Mouse (Mus musculus): ENCODE results near the gene Ccnl1.

Gene Ccnl1

DNA sequence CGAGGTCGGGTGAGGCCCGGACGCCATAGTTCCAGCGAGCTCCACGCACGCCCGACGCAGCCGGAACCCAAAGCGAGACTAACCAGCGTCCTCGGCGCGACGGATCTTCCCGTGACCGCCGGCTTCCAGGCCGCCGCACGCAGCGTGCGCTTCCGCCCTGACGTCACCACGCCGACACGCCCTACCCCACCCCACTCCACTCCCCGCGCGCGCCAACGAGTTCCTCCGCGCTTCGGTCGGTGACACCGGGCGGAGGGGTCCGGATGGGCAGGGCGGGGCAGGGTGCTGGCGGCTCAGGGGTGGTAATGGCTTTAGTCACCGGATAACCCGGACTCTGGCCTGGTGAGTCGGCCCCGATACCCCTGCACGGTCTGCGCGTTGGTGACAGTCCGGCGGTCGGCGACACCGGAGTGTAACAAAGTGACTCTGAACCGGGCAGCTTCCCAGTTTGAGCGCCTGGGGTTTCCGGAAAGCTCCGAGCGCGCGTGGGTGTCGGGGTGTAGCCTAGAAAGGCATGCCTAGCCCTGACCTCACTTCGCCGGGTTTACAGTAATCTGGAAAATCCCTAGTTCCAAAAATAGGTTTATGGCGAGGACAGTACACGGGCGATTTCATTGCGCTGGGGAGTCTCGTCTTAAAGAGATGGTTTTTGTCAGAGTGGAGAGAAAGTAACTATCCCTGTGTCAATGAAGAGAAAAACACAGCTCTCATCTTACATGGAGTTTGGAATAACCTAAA is at the start of gene Ccnl1:
Gene Ccnl1, minus strand, starts transcription at position 148 of the 738 bp plus-strand sequence.
- DNase-seq (ENCODE audit: low spot score in 2 of 2), result peak; percentile 95 to 97

DNA sequence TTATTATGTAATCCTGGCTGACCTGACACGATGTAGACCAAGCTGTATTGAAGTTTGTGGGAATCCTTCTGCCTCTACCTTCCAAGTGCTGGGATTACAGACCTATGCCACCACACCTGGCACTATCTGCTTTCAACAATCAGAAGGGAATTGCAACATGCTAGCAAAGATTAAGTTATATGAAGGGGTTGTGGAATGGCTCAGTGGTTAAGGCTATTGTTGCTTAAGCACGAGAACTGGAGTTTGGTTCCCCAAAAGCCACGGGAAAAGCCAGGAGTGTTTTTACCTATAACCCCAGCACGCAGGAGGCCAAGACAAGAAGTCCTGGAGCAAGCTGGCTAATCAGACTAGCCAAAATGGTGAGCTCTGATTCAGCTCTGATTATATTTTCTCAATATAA is 46.9 kb upstream of the Ccnl1 start:
- no peak for DNase-seq (ENCODE audit: low spot score in 2 of 2)

- no peak for DNase-seq (ENCODE audit: low spot score in 2 of 2)
Observed at GRCm38 (mm10) chr3:66004220-66004951, 46.3 kb upstream of the Ccnl1 start.

GRCm38 (mm10) chr3:66000400-66000799 is 42.4 kb upstream of the Ccnl1 start:
- no peak for DNase-seq (ENCODE audit: low spot score in 2 of 2)

DNA sequence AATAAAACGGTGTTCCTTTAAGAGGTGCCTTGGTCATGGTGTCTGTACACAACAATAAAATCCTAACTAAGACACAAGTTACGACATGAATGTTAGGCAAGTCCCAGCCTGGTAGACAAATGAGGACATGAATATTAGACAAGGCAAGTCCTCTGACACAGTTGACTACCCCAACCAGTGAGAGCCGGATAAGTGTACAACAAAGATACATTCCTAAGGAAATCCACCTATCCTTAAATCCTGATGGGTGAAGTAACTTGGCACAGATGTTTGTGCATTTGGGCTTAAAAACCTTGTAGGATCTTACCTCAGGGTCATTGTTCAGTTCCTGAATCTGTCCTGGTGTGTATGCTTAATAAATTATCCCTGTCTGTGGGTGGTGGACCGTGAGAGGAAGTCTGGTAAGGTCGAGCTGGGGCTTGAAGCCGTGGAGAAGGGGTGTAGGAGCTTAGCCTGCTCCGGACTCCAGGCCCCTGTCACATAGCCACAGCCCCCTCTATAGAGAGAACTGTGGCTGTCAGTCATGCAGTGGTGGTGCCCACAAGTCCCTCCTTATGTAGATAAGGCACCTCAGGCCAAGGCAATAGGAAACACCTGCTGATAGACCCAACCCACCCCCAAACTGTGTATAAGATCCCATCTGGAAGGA is 39.4 kb upstream of the Ccnl1 start:
- DNase-seq (ENCODE audit: low spot score in 2 of 2), result no peak

DNA sequence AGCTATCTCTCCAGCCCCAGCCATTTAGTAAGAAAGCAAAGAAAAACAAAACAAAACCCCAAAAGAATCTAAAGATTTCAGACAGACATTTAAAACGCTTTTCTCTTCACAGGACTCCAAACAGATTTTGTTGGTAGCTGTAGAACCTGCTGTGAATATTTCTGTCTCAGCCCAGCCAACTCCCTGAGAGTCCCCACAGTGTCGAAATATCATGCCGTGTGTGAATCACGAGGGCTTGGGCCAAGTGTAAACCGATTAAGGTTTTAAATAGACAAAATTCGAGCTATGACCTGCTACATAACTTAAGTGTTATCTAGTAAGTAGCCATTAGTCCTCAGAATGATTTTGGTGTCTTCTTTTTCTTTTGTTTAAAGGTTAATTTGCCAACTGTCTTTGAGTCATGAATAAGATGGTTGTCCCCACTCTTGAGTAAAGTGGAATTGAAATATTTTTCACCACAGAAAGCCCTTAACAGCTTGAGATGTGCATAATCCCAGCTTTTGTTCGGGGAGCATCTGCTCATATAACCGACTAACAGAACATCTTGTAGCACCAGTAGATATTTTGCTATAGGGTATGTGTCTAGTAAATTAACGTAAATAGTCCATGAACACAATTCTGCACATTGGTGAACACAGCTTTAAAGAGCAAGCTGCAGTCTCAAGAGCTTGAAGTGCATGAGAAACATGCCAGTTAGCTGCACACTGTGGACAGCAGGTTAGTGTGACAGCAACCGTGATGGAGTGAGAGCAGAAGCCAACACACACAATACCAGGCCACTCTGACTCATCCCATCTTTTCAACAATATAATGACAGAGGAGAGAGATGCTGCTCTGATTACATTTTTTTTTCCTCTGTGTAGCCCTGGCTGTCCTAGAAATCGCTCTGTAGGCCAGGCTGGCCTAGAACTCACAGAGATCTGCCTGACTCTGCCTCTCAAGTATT is 34.6 kb upstream of the Ccnl1 start:
- no peak for DNase-seq (ENCODE audit: low spot score in 2 of 2)

DNA sequence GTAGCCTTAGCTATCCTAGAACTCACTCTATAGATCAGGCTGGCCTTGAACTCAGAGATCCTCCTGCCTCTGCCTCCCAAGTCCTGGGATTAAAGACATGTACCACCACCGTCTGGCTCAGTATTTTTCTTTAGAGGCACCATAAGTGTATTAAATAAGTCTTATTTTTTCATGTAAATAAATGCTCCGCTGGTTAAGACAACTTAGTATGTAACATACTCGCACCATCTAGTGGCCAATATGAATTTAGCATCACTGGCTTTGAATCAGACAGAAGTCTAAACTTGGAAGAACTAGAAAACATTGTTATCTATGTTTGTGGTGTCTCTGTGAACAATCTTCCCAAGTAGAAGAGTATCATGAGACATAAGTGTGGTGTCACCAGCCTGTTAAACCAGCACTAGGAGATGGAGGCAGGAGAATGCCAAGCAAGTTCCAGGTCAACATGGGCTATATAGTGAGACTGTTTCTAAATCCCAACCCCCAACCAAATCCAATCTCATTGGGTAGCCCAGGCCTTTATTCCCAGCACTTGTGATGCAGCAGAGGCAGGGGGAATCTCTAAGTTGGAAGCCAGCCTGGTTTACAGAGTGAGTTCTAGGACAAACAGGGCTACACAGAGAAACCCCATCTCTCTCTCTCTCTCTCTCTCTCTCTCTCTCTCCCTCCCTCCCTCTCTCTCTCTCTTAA is 33.1 kb upstream of the Ccnl1 start:
- DNase-seq (ENCODE audit: low spot score in 2 of 2), result peak; percentile 30 to 36

DNA sequence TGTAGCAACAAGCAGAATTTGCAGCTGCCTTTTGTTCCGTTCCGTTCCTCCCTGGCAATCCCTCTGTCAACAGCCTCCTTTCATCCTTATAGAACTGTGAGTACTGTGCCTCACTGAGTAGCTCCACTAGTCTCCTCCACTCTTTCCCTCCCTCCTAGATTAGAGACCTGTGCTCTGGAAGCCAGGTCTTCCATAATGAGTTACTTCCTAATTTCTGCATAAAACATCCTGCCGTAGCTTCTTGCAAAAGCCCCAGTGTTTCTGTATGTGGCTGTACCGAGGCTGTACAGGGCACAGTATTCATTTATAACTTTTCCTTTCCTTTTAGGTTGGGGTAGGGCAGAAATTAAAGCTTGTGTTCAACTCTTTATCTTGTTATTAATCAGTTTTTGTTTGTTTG is 32.5 kb upstream of the Ccnl1 start:
- DNase-seq (ENCODE audit: low spot score in 2 of 2), result no peak

DNA sequence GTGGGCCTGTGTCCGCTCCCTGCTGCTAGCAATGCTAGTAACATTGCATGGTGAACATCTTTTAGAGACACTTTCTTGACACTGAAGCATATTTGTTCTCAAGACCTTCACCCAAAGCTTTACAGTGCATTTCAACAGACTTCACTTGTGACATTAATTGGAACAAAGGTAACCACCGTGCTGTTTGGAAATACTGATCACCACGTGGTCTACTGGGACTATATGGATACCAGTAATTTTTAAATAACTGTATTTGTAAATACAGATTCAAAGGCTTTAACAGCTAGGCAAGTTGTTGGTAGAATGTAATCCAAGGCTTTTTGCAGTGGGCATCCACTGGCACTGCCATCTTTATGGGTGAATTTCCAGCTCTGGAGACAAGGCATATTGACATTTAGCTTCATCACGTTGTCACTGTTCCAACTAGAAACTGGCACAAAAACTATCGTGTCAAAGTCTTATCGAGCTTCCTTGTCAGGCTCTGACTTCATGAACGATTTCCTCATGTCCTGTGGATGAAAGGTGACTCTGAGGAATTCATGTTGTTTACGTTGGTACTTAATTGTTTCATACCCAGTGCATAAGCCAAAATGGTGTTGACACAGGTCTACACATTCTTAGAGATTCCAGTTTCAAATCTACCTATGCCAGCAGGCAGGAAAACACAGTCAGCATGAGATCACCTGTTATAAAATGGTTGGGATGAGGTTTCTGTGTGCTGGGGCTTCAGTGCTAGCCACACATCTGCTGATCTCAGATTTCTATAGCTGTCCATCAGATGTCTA is 30.9 kb upstream of the Ccnl1 start:
- DNase-seq (ENCODE audit: low spot score in 2 of 2), result no peak

- DNase-seq (ENCODE audit: low spot score in 2 of 2), result no peak
Observed at GRCm38 (mm10) chr3:65976296-65976695, 18.2 kb upstream of the Ccnl1 start.

DNA sequence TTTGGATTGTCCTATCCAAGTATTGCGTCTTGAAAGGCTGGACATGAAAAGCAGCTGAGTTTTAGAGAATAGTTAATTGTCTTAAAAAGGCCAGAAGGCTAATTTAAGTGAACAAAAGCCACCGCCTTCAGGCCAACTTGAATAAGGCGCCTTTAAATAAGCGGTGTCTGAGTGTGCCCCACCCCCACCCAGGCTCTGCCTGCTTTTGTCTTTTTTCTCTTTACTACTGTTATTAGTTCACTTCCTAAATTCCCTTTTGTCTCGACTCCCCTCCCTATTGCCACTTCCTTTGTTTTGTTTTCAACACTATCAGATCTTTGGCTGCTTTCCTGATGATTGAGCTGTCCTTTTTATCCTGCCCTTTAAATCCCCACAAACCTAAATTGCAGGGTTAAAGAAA is 17.3 kb upstream of the Ccnl1 start:
- DNase-seq (ENCODE audit: low spot score in 2 of 2), result peak; percentile 13 to 28

GRCm38 (mm10) chr3:65974232-65975058 is 16.4 kb upstream of the Ccnl1 start:
- DNase-seq (ENCODE audit: low spot score in 2 of 2), result peak; percentile 96

GRCm38 (mm10) chr3:65973501-65974231 is 15.6 kb upstream of the Ccnl1 start:
- no peak for DNase-seq (ENCODE audit: low spot score in 2 of 2)

GRCm38 (mm10) chr3:65969196-65969595 is 11.1 kb upstream of the Ccnl1 start:
- DNase-seq (ENCODE audit: low spot score in 2 of 2), result no peak

- no peak for DNase-seq (ENCODE audit: low spot score in 2 of 2)
Observed at GRCm38 (mm10) chr3:65966360-65966759, 8.3 kb upstream of the Ccnl1 start.

DNA sequence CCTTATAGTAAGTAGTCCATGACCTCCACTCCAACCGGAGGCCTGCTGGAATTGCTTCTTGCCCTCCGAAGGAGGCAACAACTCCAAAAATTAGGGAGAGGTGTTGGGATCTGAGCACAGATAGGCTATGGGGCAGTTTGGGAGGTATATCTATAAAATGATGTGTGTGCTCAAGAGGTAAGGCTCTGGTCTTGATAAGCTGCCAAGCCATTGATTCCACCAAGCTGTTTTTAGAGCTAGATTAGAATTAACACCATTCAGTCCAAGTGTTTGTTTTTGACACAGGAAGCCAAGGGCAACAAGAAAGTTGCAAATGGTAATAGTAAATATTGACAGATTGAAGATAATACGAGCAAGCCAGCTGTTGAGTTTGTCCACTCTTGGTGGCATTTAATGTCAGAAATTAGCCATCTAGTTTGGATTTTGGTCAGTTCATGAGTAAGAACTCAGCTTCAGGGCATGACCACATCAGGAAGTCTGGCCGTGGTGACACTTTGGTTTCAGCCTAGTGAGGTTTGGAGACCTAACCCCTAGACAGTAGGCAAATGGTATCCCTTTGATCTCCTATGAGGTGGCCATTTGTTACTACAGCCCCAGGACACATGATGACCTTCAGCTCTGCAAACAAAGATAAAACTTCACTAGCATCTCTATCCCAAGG is 4.4 kb upstream of the Ccnl1 start:
- peak; percentile 31 to 72 for DNase-seq (ENCODE audit: low spot score in 2 of 2)

GRCm38 (mm10) chr3:65960291-65960945 is 2.4 kb upstream of the Ccnl1 start:
- no peak for DNase-seq (ENCODE audit: low spot score in 2 of 2)

All from natural killer cell, adult 2 months (primary cell).